Mouse (Mus musculus) kidney, postnatal 10 days (tissue): Measurements from ENCODE around the gene Ndp.
A peak's percentile ranks its signal among the peaks of the same experiment; 100 is the strongest.

Experiments used
- DNase-seq: peaks from one replicate; pipeline ENCODE4 v3.0.0; 2021; ENCODE audit warnings: mixed read lengths

Ndp gene

DNA sequence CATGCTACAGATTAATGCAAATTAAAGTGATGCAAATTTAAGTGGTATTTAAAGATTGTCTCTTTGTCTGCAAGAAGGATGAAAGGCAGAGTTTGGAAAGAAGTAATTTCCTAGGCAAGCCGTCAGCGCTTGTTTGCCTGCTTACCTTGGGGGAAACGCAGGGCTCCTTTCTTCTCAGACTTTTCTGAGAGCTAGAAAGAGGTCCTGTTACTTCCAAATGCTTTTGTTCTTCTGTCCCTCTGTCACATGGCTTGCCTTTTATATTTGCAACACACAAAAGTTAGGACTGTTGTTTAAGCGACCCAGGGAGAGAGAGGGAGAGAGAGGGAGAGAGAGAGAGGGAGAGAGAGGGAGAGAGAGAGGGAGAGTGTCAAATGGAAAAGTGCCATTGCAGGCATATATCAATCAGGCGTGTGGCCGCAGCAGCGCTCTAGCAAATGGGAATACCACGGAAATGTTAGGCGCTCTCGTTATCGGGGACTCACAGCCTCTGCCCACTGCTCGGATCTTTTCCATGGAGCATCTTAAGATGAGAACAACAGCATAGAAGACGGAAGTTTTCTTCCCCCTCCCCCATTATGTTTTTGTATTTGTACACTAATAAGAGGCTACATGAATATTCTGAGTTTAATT, at the start of gene Ndp:
TSS of gene Ndp (minus strand) at position 534 of the 633 bp plus-strand sequence.
- no peak for DNase-seq

DNA sequence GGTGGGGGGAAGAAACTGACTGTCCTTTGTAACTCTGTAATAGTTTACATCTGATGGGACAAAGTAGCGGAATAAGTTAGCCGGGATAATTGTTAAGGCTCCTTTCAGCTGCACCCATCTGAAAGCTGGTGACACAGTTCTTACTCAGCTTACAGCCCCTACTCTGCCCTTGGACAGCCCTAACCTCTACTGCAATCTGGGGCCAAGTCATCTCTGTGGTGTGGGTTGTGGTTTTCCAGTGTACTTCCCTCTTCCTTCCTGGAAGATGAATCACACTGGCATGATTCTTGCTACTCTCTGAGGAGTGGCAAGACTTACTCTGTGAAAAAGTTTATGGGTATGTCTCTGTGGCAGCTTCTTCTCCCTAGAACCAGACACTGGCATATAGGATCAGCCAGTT, 43.2 kb upstream of the Ndp start:
- DNase-seq: no peak

DNA sequence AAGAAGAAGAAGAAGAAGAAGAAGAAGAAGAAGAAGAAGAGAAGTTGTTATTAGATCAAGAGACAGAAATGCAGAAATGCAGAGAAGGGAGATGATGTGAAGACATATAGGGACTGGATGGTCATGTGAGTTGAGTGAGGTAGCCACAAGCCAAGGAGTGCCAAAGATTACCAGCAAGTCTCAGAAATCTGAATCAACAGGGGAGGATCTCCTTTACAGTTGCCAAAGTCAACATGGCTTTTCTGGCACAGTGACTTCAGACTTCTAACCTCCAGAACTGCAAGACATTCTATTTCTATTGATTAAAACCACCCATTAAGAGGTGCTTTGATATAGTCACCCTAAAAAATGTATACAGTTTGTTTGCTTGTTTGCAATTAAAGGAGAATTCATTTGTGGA, 6.4 kb upstream of the Ndp start:
- no peak for DNase-seq

DNA sequence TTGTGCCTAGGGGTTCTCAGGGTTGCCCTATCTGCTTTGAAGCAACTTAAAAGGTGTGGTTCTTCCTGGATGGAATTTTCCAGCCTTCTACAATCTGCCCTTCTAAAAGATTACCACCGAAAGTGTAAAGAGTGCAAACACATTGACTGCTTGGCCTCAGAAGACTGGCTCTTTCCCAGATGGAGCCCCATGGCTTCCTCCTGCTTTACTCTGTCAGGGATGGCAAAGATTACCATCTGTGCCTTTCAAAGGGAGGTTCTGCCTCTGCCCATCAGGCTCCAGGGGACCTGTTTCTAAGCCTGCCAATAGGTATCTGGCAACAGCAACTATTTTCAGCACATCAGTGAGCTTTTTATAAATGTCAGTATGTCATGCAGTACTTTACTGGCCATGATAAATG, 1.5 kb upstream of the Ndp start:
- no peak for DNase-seq

DNA sequence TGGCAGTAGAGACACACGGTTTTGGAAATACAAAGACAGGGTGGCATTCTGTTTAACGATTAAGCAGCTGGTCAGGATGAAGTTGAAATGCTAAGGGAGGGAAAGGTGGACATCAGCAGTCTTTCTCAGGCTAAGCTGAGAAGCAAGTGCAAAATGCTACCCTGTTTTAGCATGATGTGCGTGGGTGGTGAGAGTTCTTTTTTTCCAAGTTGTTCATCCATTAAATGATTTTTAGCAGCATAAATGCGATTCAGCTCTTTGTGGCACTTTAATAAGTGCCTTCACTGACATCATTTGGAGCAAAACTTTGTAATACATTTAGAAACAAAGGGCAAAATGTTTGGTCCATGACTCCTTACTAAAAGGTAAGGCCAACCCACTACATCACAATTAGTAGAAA, 337 bp upstream of the Ndp start:
- DNase-seq: no peak

DNA sequence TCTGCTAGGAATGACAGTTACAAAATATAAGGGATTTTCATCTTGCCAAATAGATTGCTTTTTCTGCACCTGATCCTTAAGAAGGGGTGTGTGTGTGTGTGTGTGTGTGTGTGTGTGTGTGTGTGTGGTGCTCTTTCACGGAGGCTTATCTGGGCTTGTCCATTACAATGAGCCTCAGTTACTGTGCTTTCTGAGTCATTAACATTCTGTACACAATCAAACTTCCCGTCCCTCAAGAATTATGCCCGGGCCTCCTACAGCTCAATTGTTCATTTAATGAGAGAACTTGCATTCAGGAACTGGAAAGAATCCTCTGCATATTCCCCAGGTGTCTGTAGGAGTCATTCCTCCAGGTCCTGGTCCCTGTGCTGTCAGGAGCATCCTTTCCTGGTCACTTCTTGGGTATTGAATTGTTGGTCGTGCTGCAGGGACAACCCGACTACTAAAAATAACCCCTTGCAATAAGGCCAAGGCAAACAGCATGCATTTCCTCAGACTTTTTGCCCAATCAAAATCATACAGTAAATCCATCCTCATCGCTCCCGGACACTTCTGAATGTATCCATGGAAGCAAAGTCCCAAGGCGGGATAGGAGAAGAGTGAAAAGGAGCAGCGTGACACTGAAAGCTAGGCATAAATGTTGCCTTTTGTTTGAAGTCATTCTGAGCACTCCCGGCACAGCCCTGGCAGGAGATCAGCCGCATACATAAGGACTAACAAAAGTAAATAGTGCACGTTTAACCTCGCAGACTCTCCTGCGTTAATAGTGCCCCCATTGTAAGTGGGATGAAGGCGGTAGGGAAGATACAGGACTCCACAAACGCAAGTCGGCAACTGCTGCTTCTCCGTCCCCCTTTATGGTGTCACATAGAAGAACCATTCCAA, 1.1 kb downstream of the Ndp start:
- no peak for DNase-seq

DNA sequence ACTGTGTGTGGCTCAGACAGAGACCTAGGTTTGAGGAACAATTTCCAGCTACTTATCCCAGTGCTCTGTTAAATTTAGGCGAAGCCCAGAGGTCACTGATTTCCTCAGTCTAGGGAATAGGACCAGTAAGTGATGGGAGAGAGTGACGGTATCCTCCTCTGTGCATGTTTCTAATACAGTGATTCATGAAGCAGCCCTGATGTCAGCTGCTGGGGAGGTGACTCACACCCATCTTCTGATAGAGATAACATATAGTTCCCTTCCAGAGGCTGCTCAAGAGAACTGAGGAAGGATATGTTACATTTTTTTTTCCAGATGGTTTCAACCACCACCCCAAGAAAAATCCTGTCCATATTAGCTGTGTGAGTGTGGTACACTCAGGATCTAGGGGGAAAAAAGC, 2.9 kb downstream of the Ndp start:
- DNase-seq: no peak

DNA sequence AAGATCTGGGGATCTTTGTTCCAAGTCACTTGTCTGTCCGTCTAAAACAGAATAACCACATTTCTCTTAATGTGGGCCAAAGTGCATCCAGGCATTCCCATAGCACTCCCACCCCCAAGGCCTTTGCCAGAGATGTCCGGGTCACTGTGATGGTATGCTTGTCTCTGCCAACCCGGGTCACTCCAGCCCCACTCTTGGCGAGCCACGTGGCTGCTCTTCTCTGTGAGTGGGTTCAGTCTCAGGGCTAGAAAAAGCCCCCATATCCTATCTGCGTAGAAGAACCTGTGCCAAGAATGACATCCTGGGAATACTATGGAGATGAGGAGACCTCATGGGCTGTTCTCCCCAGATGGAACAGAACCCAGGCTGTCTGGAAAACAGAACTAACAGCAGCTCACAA, 4.0 kb downstream of the Ndp start:
- DNase-seq: no peak

DNA sequence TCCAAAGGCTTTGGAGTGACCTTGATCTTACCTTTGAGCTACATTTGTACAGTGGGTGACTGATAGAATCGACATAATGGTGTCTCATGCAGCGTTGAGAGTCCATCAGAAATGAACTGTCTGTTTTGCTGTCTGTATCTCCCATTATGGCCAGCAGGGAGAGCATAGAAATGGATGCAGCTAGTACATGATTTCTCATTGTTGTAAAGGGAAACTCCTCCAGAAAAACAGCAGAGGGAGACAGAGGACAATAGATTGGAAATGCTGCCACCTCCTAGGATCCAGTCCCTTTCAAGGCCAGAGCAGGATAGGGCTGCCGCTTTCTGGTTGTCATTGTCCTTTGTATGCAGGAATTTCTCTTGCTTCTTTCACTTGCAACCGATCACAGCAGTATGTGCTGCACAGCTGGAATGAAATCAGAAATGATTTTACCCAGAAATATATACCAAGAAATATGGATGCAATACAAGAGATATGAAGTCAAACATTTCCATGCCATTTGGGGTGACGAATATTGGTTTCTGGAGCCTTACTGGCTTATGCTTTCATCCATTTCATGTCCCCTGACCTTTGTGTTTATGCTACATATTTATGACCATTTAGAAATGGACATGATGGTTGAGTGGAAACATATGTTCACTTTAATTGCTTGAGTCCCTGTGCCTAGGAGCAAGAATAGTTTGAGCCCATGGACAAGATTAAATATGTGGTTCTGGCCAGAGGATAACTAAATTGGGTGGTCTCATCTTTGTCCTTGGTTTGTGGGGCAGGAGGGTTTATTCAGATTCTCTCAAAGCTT, 17.0 kb downstream of the Ndp start:
- peak; percentile 29 for DNase-seq

DNA sequence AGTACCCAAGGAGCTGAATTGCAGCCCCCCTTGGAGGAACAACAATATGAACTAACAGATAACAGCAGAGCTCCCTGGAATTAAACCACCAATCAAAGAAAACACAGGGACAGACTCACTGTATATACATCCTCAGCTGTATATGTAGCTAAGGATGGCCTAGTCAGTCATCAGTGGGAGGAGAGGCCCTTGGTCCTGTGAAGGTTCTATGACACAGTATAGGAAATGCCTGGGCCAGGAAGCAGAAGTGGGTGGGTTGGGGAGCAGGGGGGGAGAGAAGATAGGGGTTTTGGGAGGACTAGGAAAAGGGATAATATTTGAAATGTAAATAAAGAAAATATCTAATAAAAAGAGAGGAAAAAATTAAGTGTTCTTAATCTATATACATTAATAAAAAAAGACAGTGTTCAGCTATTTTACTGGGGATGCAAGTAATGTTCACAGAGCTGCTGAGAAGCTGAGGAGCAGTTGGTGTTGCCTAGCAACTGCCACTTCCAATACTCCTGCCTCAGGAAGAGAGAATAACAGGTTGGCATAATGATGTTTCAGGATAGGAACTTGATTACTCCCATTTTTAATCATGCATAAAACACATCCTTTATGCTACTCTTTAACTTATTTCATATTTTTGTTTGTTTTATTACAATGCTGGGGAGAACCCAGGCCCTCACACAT, 43.8 kb downstream of the Ndp start:
- no peak for DNase-seq

DNA sequence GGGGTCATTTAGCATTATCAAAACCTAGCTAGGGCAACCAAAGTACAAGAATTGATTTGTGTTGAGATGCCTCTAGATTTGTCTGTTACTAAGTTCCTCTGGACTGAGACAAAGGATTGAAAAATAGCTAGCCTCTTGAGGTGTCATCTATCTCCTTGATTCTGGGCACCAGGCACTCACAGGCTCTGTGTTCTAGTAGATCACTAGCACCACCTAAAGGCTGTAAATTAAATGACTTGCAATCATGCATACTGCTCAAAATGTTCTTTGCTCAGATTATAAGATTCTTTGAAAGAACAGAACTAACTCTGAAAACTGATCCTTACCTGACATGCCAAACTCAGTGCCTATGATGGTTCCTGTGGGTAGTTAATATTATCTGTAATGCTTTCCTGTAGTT, 51.3 kb downstream of the Ndp start:
- DNase-seq: no peak

DNA sequence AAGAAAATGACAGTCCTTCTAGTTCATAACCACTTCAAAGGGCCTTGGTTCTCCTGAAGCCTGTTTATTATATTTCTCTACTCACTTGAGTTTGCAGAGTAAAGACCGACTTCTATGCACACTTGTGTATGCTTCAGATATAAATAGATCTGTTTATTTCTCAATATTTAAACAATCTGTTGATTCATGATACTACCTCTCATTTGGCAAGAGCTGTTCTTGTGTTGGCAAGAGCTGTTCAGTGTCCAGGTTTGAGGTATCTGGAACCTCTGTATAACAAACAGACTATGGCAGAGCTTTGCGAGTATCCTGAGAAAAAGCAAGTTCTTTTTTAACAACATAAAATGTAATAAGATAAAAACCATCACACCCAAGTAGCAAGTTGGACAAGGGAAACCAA, 65.5 kb downstream of the Ndp start:
- no peak for DNase-seq

DNA sequence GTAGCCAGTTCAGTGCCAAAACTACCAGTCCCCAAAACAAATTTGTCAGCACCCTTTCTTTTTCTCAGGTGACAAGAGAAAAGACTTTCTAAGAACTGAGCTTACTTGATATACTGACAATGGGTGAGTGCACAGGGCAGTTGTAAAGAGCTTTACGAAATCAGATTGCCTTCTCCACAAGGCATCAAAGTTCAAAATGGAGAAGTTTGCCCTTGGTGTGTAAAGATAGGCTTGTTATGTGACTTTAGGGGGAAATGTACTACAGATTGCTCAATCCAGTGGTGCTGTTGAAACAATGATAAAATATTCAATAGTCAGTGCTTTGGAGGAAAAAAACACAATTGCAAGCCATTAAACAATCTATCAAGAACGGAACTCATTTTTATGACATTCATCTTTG, 70.1 kb downstream of the Ndp start:
- no peak for DNase-seq

DNA sequence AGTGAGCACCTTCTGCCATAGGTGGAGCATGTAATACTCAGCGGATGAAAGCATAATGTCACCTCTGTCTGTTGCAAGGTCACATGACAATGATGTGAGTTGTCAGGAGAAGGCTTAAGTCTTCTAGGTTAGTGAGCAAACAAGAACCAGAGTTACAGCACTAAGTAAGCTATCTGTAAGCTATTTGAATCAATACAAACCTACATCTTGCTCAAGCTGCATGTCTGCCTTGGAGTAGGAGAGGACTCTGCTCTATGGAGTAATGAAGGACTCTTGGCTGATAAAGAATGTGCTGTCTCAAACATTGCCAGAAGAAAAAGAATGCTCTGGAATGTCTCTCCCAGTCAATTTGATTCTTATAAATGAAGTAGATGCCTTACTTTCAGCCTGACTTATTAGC, 74.3 kb downstream of the Ndp start:
- DNase-seq: no peak

DNA sequence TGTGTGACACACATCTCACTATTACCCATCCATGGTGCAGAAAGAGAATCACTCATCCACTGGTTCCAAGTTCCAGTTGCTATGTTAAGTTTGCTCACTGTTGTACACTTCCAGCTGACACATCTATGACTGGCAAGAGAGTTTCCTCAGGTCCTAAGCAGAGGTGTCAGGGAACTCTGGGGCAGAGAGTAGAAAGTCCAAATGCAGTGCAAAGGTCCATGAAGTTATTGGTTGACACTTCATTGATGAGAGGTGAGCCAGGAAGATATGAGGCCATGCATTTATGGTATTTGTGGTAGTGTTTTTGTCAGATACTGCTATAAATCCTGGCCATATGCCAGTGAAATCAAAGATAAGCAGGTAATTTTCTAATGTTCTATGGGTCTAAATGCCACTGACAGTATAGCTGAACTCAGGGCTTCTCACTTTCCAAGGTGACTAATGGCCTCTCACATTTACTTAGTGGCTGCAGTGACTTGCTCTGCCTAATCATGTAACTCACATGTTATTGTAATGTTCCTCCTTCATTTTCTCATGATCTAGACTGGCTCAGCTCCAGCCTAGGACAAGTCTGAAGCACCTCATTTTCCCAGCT, 75.0 kb downstream of the Ndp start:
- no peak for DNase-seq
